Mouse (Mus musculus) spleen, adult 2 months (tissue): Measurements from ENCODE around the gene Krtap1-4.

Experiments used
- CTCF ChIP-seq: fragments of 200-500 bp; IDR thresholded peaks from 2 replicates; pipeline ENCODE4 v1.5.1; 2011; ENCODE audit warnings: mild to moderate bottlenecking, inconsistent platforms; ENCODE audit not compliant: insufficient read depth, insufficient read length, insufficient replicate concordance; ENCODE audit errors: extremely low read depth
- POLR2A ChIP-seq: fragments of 200-500 bp; IDR thresholded peaks from 2 replicates; pipeline ENCODE4 v1.6.1; 2011; ENCODE audit warnings: low read depth, low read length, inconsistent platforms

DNA sequence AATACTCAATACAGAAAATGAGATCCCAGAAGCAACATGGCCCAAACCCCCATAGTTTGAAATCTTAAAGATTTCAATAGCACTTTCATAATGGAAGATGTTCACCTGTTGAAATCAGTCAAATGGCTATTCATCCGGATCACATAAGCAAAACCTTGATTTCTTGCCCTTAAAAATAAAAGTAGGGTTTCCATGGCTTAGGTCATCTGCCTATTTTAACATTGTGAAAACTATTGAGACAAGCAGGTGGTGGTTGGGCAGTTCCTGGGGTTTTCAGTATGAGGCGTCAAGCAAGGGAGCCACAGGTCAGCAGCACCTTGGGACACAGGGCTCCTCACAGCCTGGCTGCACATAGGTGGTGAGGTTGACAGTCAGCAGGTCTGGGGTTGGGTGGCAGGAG is 27.3 kb downstream of the Krtap1-4 start:
- TF ChIP-seq CTCF = no peak
- no peak for TF ChIP-seq POLR2A
